Mouse (Mus musculus) forebrain, embryonic 15.5 days (tissue): Measurements from ENCODE around the gene Lekr1. TPM values are rescaled to one million over a fixed set of nuclear protein-coding genes. Genes with fewer than 3 reads are reported as not detected.

Experiments
- ATAC-seq: fragments of 200-750 bp; cut with Nextera tagmentation; replicated peaks from 2 replicates; pipeline ENCODE4 v1.8.0; 2017; ENCODE audit warnings: mild to moderate bottlenecking, moderate TSS enrichment, moderate library complexity
- H3K27ac ChIP-seq: fragments of 300-500 bp; sonication (generic); replicated peaks from 2 replicates; pipeline ENCODE4 v1.5.1; 2015; ENCODE audit warnings: mild to moderate bottlenecking, inconsistent platforms
- H3K27me3 ChIP-seq: fragments of 300-500 bp; sonication (generic); 2 replicates; pipeline ENCODE4 v1.6.1; 2015; ENCODE audit warnings: inconsistent platforms
- H3K36me3 ChIP-seq: fragments of 300-500 bp; sonication (generic); 2 replicates; pipeline ENCODE4 v1.6.1; 2015; ENCODE audit warnings: mild to moderate bottlenecking, inconsistent platforms
- H3K4me1 ChIP-seq: fragments of 300-500 bp; sonication (generic); 2 replicates; pipeline ENCODE4 v1.6.1; 2015; ENCODE audit warnings: inconsistent platforms
- H3K4me2 ChIP-seq: fragments of 300-500 bp; sonication (generic); replicated peaks from 2 replicates; pipeline ENCODE4 v1.6.1; 2015; ENCODE audit warnings: mild to moderate bottlenecking, inconsistent platforms
- H3K4me3 ChIP-seq: fragments of 300-500 bp; sonication (generic); 2 replicates; pipeline ENCODE4 v1.5.1; 2015; ENCODE audit warnings: mild to moderate bottlenecking, inconsistent platforms
- H3K9ac ChIP-seq: fragments of 300-500 bp; sonication (generic); replicated peaks from 2 replicates; pipeline ENCODE4 v1.6.1; 2015; ENCODE audit warnings: mild to moderate bottlenecking, inconsistent platforms
- H3K9me3 ChIP-seq: fragments of 300-500 bp; sonication (generic); 2 replicates; pipeline ENCODE4 v1.6.1; 2016; ENCODE audit warnings: inconsistent platforms
- WGBS: fragments of 180-500 bp; shearing (Covaris S2); methylation state at CpG from one replicate; pipeline ENCODE4 v1.1.7; 2015; ENCODE audit warnings: mixed read lengths; 5-methylcytosine and 5-hydroxymethylcytosine counted together
- microRNA-seq: library from miRNA; unstranded; fragments of <30 nt; microRNA quantifications from one replicate; pipeline ENCODE4, GENCODE M21; 2016
- polyA plus RNA-seq: library from polyadenylated mRNA; unstranded; fragments of >200 nt; fragmentation: Nextera tagmentation; extraction: Ambion mirVana; gene quantifications from 2 replicates; pipeline ENCODE4 v1.2.1, GENCODE M21; 2015

The Lekr1 gene
- polyA plus RNA-seq, 1 experiment from 2014 or later = 6.8 TPM

GRCm38 (mm10) chr3:65871188-65871603 lies 205.2 kb downstream of the Lekr1 start:
- Histone ChIP-seq H3K27me3 (no peaks in the 10 kb centered on the region), H3K27ac (no peak overlapping the region), H3K4me2 (no peak overlapping the region), H3K4me3 (no peak overlapping the region), H3K36me3 (no peaks in the 10 kb centered on the region), H3K4me1 (peaks cover 8% of the 10 kb centered on the region), H3K9ac (0 out of 2 replicates have a peak overlapping the region, but pooled peaks have one; percentile 3), H3K9me3 (no peaks in the 10 kb centered on the region)
- peak; percentile 57 for ATAC-seq
- 12% methylated on average over 12 of the region's 12 CpGs for WGBS

DNA sequence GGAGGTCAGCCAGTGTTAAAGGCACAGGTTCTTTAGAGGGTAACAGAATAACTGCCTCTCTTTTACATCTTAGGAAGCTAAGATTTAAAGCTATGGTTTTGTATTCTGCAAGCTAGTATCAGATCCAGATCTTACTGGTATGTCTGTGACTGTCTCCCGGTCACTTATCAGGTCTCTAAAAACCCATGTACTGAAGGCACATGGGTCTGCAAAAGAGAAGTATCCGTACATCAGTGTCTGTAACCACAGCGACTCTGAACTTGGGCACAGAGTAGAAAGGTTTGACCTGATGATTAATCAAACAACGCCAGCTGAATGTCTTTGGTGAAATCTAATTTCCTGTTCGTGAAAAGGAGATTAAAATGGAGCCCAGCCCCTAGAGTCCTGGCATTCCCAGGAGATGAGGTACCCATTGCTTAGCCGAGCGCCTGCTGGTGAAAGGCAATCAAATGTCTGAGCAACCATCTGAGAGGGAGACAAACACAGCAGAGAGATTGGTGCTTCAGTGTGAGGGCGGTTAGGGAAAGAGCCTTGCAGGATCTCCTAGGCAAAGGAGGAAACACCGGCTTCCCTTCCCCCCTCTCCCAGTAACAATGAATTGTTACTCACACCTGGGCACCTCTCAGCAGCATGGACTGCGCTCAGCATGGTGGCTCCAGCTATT lies 205.7 kb downstream of the Lekr1 start:
- ATAC-seq = 0 out of 2 replicates have a peak, but pooled peaks have one; percentile 20
- 38% methylated on average over 10 of the region's 10 CpGs for WGBS
- Histone ChIP-seq H3K9me3 (no peaks in the 10 kb centered on the region), H3K36me3 (no peaks in the 10 kb centered on the region), H3K4me3 (no peak overlapping the region), H3K9ac (no peak overlapping the region), H3K27ac (no peak overlapping the region), H3K4me2 (no peak overlapping the region), H3K27me3 (no peaks in the 10 kb centered on the region), H3K4me1 (peaks cover 8% of the 10 kb centered on the region)

- Histone ChIP-seq H3K4me2 (no peak overlapping the region), H3K9me3 (no peaks in the 10 kb centered on the region), H3K27ac (no peak overlapping the region), H3K4me1 (peaks cover 8% of the 10 kb centered on the region), H3K9ac (no peak overlapping the region), H3K27me3 (no peaks in the 10 kb centered on the region), H3K36me3 (no peaks in the 10 kb centered on the region), H3K4me3 (no peak overlapping the region)
- ATAC-seq = no peak
- 88% methylated on average over 13 of the region's 13 CpGs for WGBS
Observed at GRCm38 (mm10) chr3:65873093-65873830, 207.2 kb downstream of the Lekr1 start.

Small RNA genes lying within 50 kb of the gene (microRNA-seq; reads per million reads assigned to microRNA genes)
- gene Mir8120 = not detected

Other genes starting within 250 kb of the Lekr1 start
- 33.9 and 34.7 TPM in 2 replicates for gene Tiparp, start 137.8 kb upstream of the Lekr1 start, polyA plus RNA-seq